Mouse (Mus musculus) intestine, postnatal 0 days (tissue): ENCODE data around the gene Hes3. TPM values are rescaled to one million over a fixed set of nuclear protein-coding genes. Genes with fewer than 3 reads are reported as not detected.

ENCODE experiments used
- ATAC-seq: fragments of 200-750 bp; cut with Nextera tagmentation; 2 replicates; pipeline ENCODE4 v1.8.0; 2017; ENCODE audit warnings: mild to moderate bottlenecking, moderate TSS enrichment, moderate library complexity
- H3K27ac ChIP-seq: fragments of 300-500 bp; sonication (generic); 2 replicates; pipeline ENCODE4 v1.5.1; 2014; ENCODE audit warnings: mild to moderate bottlenecking, low read depth, low read length, moderate library complexity
- H3K27me3 ChIP-seq: fragments of 300-500 bp; sonication (generic); replicated peaks from 2 replicates; pipeline ENCODE4 v1.6.1; 2014; ENCODE audit warnings: low read length, mixed read lengths; ENCODE audit not compliant: control insufficient read depth, insufficient read depth
- H3K36me3 ChIP-seq: fragments of 300-500 bp; sonication (generic); 2 replicates; pipeline ENCODE4 v1.6.1; 2014; ENCODE audit warnings: mild to moderate bottlenecking, moderate library complexity; ENCODE audit not compliant: control insufficient read depth, insufficient read depth
- H3K4me1 ChIP-seq: fragments of 300-500 bp; sonication (generic); replicated peaks from 2 replicates; pipeline ENCODE4 v1.6.1; 2014; ENCODE audit warnings: antibody characterized with exemption, low read length, mixed read lengths; ENCODE audit not compliant: control insufficient read depth, insufficient read depth
- H3K4me2 ChIP-seq: fragments of 300-500 bp; sonication (generic); replicated peaks from 2 replicates; pipeline ENCODE4 v1.6.1; 2014; ENCODE audit warnings: low read depth, mild to moderate bottlenecking, moderate library complexity
- H3K4me3 ChIP-seq: fragments of 300-500 bp; sonication (generic); 2 replicates; pipeline ENCODE4 v1.5.1; 2014; ENCODE audit warnings: low read depth, low read length
- H3K9ac ChIP-seq: fragments of 300-500 bp; sonication (generic); 2 replicates; pipeline ENCODE4 v1.6.1; 2014; ENCODE audit warnings: mild to moderate bottlenecking, low read depth, low read length
- H3K9me3 ChIP-seq: fragments of 300-500 bp; sonication (generic); 2 replicates; pipeline ENCODE4 v1.6.1; 2016; ENCODE audit warnings: mixed run types; ENCODE audit not compliant: control insufficient read depth
- CTCF ChIP-seq: sonication (generic); IDR thresholded peaks from 2 replicates; pipeline ENCODE4 v1.5.1; 2016; ENCODE audit warnings: low read depth, mild to moderate bottlenecking, control low read depth, antibody characterized with exemption, moderate library complexity
- WGBS: fragments of 180-500 bp; shearing (Covaris S2); extraction: QIAGEN DNeasy Blood & Tissue Kit; methylation state at CpG from one replicate; pipeline ENCODE4 v1.1.7; 2014; 5-methylcytosine and 5-hydroxymethylcytosine counted together
- polyA plus RNA-seq: library from polyadenylated mRNA; unstranded; fragments of >200 nt; fragmentation: Nextera tagmentation; extraction: Ambion mirVana; gene quantifications from 2 replicates; pipeline ENCODE4 v1.2.1, GENCODE M21; 2015

The Hes3 gene
- polyA plus RNA-seq, 1 experiment from 2014 or later, result not detected

DNA sequence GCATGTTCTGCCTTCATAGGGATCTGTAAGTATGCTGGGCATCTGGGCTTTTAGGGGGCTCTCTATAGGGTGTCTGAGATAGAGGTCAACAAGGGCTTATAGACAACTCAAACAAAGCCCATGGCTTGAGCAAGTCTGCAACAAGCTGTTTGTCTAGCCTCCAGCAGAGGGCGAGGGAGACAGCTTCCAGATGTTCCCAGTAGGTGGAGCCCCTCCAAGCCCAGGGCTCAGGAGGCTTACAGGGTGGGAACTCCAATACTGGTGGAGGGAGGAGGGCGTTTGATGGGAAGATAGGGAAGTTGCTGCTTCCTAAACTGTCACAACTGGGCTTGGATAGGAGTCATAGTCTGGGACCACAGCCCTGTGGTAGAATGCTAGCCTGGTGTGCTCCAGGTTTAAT lies 41.5 kb upstream of the Hes3 start:
- 0 out of 2 replicates have a peak, but pooled peaks have one; percentile 15 for ATAC-seq
- 21% methylated on average over 2 of the region's 2 CpGs for WGBS
- no peak overlapping the region for H3K4me3 ChIP-seq
- no peak overlapping the region for H3K27ac ChIP-seq
- H3K9ac ChIP-seq, result no peak overlapping the region
- H3K9me3 ChIP-seq, result no peaks in the 10 kb centered on the region
- H3K4me2 ChIP-seq, result no peak overlapping the region
- peaks cover 9% of the 10 kb centered on the region for H3K27me3 ChIP-seq
- peaks cover 61% of the 10 kb centered on the region for H3K36me3 ChIP-seq
- TF ChIP-seq CTCF, result peak; percentile 99
- H3K4me1 ChIP-seq, result no peaks in the 10 kb centered on the region

DNA sequence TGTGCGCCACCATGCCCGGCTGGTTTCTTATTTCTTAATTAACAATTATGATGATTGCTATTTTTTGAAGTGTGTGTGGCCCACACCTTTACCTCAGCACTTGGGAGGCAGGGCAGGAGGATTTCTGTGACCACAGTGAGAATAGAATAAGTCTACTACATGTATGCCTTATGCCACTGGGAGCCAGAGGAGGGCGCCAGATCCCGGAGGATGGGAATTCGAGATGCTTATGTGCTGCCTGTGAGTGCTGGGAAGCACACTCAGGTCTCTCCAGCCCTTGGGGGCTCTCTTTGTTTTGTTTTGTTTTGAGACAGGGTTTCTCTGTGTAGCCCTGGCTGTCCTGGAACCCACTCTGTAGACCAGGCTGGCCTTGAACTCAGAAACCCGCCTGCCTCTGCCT lies 37.2 kb upstream of the Hes3 start:
- Histone ChIP-seq H3K4me2 (no peak overlapping the region), H3K27ac (no peak overlapping the region), H3K36me3 (peaks cover 48% of the 10 kb centered on the region), H3K9ac (no peak overlapping the region), H3K4me3 (no peak overlapping the region), H3K27me3 (no peaks in the 10 kb centered on the region), H3K9me3 (no peaks in the 10 kb centered on the region), H3K4me1 (peaks cover 4% of the 10 kb centered on the region)
- WGBS, result 79% methylated on average over 6 of the region's 6 CpGs
- TF ChIP-seq CTCF, result peak; percentile 69
- ATAC-seq, result no peak

DNA sequence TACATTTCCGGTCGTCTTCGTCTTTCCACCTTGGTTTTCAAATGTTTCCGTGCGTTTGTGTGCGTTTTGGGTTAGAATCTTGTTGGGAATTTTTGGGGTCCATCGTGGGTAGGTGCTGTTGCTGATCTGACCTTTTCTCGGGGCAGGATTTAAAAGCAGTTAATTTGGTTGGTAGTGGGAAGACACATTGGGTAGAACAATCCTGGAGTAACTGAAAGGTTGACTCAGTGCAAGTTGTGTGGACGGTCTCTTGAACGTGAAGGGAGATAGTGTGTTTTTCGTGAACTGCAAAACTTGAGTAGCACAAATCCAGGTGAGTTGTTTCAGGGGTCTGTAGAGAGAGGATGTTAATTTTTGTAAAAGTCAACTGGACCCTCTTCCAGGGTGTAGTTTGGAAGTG lies 35.1 kb upstream of the Hes3 start:
- no peak for ATAC-seq
- Histone ChIP-seq H3K9me3 (no peaks in the 10 kb centered on the region), H3K4me1 (peaks cover 4% of the 10 kb centered on the region), H3K4me2 (peak overlapping the region; percentile 88), H3K9ac (peak overlapping the region; percentile 77), H3K27me3 (no peaks in the 10 kb centered on the region), H3K27ac (no peak overlapping the region), H3K36me3 (peaks cover 28% of the 10 kb centered on the region), H3K4me3 (peak overlapping the region; percentile 78)
- WGBS, result 2% methylated on average over 11 of the region's 11 CpGs
- TF ChIP-seq CTCF, result no peak

DNA sequence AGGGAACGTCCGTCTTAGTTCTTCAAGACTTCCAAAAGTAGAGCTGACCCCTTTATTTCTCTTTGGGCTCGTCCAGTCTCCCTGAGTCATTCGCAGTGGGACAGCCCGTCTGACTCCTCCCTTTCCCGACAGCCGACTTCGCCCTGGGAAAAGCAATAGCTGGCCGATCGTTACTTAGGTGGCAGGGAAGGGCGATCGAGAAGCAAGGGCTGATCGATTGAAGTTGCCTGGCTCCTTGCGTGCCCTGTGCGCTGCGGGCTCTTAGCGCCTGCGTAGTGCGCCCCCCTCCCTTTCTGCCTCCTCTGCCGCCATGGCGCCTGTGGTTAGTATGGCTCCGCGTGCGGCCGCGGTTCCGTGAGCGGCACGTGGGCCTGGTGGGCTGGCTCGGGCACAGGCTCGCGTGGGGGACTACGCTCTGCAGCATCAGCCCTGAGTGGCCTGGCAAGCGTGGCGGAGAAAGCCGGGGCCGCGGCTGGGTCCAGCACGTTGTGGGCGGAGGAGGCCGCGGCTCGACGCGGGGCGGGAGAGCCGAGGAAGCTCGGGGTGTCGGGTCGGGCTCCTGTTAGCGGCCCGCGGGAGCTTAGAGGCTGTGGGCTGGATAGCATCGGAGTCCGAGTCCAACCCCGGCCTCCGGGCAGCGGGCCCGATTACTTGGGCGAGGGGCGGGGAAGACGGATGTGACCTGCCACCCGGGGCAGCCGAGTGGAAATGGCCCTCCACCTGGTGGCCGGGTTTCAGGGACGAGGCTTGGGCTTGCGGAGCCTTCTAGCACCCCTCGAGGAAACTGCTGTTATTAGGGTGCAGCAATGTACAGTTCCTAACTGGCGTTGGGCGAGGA lies 34.3 kb upstream of the Hes3 start, which contains the start of gene Rpl22:
Gene Rpl22, plus strand, starts transcription at position 169 of the 838 bp plus-strand sequence.
- peak within 1 kb of the TSS; percentile 77 for H3K9ac ChIP-seq
- peak within 1 kb of the TSS; percentile 88 for H3K4me2 ChIP-seq
- ATAC-seq, result peak; percentile 98
- peaks cover 4% of the 10 kb centered on the region for H3K4me1 ChIP-seq
- no peaks in the 10 kb centered on the region for H3K27me3 ChIP-seq
- H3K36me3 ChIP-seq, result peaks cover 21% of the 10 kb centered on the region
- H3K9me3 ChIP-seq, result no peaks in the 10 kb centered on the region
- peak within 1 kb of the TSS; percentile 78 for H3K4me3 ChIP-seq
- WGBS, result under 1% methylated on average over 70 of the region's 70 CpGs
- TF ChIP-seq CTCF, result peak; percentile 58
- H3K27ac ChIP-seq, result peak within 1 kb of the TSS; percentile 31

DNA sequence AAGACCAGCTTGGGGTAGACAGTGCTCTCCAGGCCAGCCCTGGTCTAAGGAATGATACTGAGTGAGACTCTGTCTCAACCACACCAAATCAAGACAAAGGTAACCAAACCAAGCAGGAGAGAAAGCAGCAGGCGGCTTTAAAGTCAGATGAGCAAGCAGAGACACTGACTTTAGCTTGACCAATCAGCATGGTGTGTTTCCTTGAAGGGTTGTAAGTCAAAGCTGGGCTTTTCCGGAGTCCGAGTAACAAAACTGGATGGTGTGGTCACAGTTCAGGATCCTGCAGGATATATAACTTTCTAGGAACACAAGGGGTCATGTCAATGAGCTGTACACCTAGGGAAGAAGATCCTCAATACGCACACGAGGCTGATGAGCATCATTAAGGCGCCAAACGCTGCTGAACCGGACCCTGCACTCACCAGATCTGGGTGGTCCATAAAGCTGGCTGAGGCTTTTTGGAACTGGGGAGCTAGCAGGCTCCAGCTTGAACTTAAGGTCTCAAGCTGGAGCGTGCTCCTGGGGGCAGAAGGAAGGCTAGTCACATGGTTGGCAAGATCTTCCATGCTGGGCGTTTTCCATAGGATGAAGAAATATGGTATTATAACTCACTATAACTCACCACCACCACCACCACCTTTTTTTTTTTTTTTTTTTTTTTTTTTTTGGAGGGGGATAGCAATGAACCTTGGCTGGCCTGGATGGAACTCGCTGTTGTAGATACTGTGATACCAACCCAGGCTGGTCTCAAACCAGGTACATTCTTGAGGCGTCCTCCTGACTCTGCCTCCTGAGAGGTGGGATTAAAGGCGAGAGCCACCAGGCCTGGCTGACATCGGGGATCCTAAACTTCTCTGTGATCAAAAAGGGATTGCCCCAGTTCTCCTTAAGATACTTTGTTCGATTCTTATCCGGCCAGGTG lies 33.4 kb upstream of the Hes3 start:
- Histone ChIP-seq H3K4me1 (peaks cover 4% of the 10 kb centered on the region), H3K9ac (peak overlapping the region; percentile 22; the same call in 1 of the 2 replicates), H3K4me3 (peak overlapping the region; percentile 78), H3K9me3 (no peaks in the 10 kb centered on the region), H3K27me3 (no peaks in the 10 kb centered on the region), H3K27ac (no peak overlapping the region), H3K36me3 (peaks cover 12% of the 10 kb centered on the region), H3K4me2 (peak overlapping the region; percentile 88)
- ATAC-seq, result peak; percentile 8; the same call in 1 of the 2 replicates
- 49% methylated on average over 16 of the region's 16 CpGs for WGBS
- TF ChIP-seq CTCF, result no peak

DNA sequence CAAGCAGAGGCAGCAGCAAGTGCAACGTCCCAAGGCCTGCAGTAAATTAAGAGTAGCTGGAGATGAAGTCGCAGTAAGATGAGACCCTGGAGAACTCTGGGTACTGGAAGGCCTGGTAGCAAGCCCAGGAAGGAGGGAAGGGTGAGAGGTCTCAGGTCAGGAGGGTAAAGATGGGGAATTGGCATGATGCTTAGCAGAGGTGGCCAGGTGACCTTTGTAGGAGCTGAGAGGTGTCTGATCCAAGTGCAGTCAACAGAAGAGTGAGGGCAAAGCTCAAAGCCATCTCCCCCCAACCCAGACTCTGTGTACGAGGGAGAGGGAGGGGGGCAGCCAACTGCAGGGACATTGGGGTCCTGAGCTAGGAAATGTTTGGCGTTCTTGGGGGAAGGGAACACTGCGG lies 30.0 kb upstream of the Hes3 start:
- Histone ChIP-seq H3K4me1 (no peaks in the 10 kb centered on the region), H3K36me3 (no peaks in the 10 kb centered on the region), H3K9ac (no peak overlapping the region), H3K27me3 (peaks cover 11% of the 10 kb centered on the region), H3K4me2 (no peak overlapping the region), H3K27ac (no peak overlapping the region), H3K9me3 (no peaks in the 10 kb centered on the region), H3K4me3 (no peak overlapping the region)
- no peak for ATAC-seq
- TF ChIP-seq CTCF, result no peak
- 64% methylated on average over 5 of the region's 5 CpGs for WGBS
